Mouse (Mus musculus): ENCODE measurements around the gene Map4k4. TPM values are rescaled to one million over a fixed set of nuclear protein-coding genes. Genes with fewer than 3 reads are reported as not detected.

The Map4k4 gene
- polyA plus RNA-seq, 1 experiment from 2014 or later: 45.4 TPM

GRCm38 (mm10) chr1:39932216-39932739 lies 31.6 kb downstream of the Map4k4 start:
- Histone ChIP-seq H3K36me3 (peaks cover 26% of the 10 kb centered on the region), H3K27me3 (ENCODE audit: low read depth, poor library complexity, severe bottlenecking) (no peaks in the 10 kb centered on the region), H3K4me1 (peaks cover 75% of the 10 kb centered on the region), H3K27ac (no peak overlapping the region), H3K4me3 (no peak overlapping the region), H3K9me3 (replicated peaks) (no peaks in the 10 kb centered on the region)
- no peak for DNase-seq (ENCODE audit: low spot score)
- 69% methylated on average over 9 of the region's 9 CpGs for WGBS

GRCm38 (mm10) chr1:39932922-39933321 lies 32.2 kb downstream of the Map4k4 start:
- H3K36me3 ChIP-seq: peaks cover 26% of the 10 kb centered on the region
- no peak overlapping the region for H3K4me3 ChIP-seq
- DNase-seq (ENCODE audit: low spot score): no peak
- H3K4me1 ChIP-seq: peaks cover 77% of the 10 kb centered on the region
- no peaks in the 10 kb centered on the region for H3K27me3 ChIP-seq (ENCODE audit: low read depth, poor library complexity, severe bottlenecking)
- H3K27ac ChIP-seq: no peak overlapping the region
- WGBS: 86% methylated on average over 10 of the region's 10 CpGs
- H3K9me3 ChIP-seq (replicated peaks): no peaks in the 10 kb centered on the region

GRCm38 (mm10) chr1:39934954-39935353 lies 34.2 kb downstream of the Map4k4 start:
- Histone ChIP-seq H3K27me3 (ENCODE audit: low read depth, poor library complexity, severe bottlenecking) (no peaks in the 10 kb centered on the region), H3K36me3 (peaks cover 37% of the 10 kb centered on the region), H3K9me3 (replicated peaks) (no peaks in the 10 kb centered on the region), H3K4me1 (peaks cover 90% of the 10 kb centered on the region), H3K27ac (no peak overlapping the region), H3K4me3 (no peak overlapping the region)
- DNase-seq (ENCODE audit: low spot score): no peak
- 23% methylated on average over 8 of the region's 8 CpGs for WGBS

GRCm38 (mm10) chr1:39935616-39936015 lies 34.9 kb downstream of the Map4k4 start:
- H3K27ac ChIP-seq: no peak overlapping the region

GRCm38 (mm10) chr1:39936332-39936802 lies 35.7 kb downstream of the Map4k4 start:
- Histone ChIP-seq H3K27me3 (ENCODE audit: low read depth, poor library complexity, severe bottlenecking) (no peaks in the 10 kb centered on the region), H3K4me1 (peaks cover 94% of the 10 kb centered on the region), H3K4me3 (peak overlapping the region; percentile 49), H3K9me3 (replicated peaks) (no peaks in the 10 kb centered on the region), H3K36me3 (peaks cover 34% of the 10 kb centered on the region), H3K27ac (0 out of 2 replicates have a peak overlapping the region, but pooled peaks have one; percentile 27)
- WGBS: 1% methylated on average over 13 of the region's 13 CpGs
- DNase-seq (ENCODE audit: low spot score): peak; percentile 87

More at GRCm38 (mm10) chr1:39935616-39936015, 34.9 kb downstream of the Map4k4 start:
- H3K27me3 ChIP-seq (ENCODE audit: low read depth, poor library complexity, severe bottlenecking): no peaks in the 10 kb centered on the region
- H3K4me1 ChIP-seq: peaks cover 93% of the 10 kb centered on the region
- whole genome bisulfite sequencing: under 1% methylated on average over 10 of the region's 10 CpGs
- H3K9me3 ChIP-seq (replicated peaks): no peaks in the 10 kb centered on the region
- no peak for DNase-seq (ENCODE audit: low spot score)
- H3K4me3 ChIP-seq: peak overlapping the region; percentile 49
- peaks cover 37% of the 10 kb centered on the region for H3K36me3 ChIP-seq

- Histone ChIP-seq H3K4me3 (0 out of 2 replicates have a peak overlapping the region, but pooled peaks have one; percentile 49), H3K9me3 (replicated peaks) (no peaks in the 10 kb centered on the region), H3K4me1 (peaks cover 94% of the 10 kb centered on the region), H3K36me3 (peaks cover 29% of the 10 kb centered on the region), H3K27me3 (ENCODE audit: low read depth, poor library complexity, severe bottlenecking) (no peaks in the 10 kb centered on the region), H3K27ac (no peak overlapping the region)
- no peak for DNase-seq (ENCODE audit: low spot score)
- 47% methylated on average over 2 of the region's 2 CpGs for WGBS
Measured at GRCm38 (mm10) chr1:39936934-39937333, 36.2 kb downstream of the Map4k4 start.

- WGBS: 24% methylated on average over 4 of the region's 4 CpGs
Measured at GRCm38 (mm10) chr1:39937609-39938008, 36.9 kb downstream of the Map4k4 start.

GRCm38 (mm10) chr1:39939401-39939800 lies 38.7 kb downstream of the Map4k4 start:
- Histone ChIP-seq H3K9me3 (replicated peaks) (no peaks in the 10 kb centered on the region), H3K27ac (no peak overlapping the region), H3K4me3 (no peak overlapping the region), H3K27me3 (ENCODE audit: low read depth, poor library complexity, severe bottlenecking) (no peaks in the 10 kb centered on the region), H3K36me3 (peaks cover 11% of the 10 kb centered on the region), H3K4me1 (peaks cover 96% of the 10 kb centered on the region)
- WGBS: 91% methylated on average over 12 of the region's 12 CpGs
- DNase-seq (ENCODE audit: low spot score): no peak

More at GRCm38 (mm10) chr1:39937609-39938008, 36.9 kb downstream of the Map4k4 start:
- Histone ChIP-seq H3K36me3 (peaks cover 27% of the 10 kb centered on the region), H3K27ac (no peak overlapping the region), H3K27me3 (ENCODE audit: low read depth, poor library complexity, severe bottlenecking) (no peaks in the 10 kb centered on the region), H3K4me3 (no peak overlapping the region), H3K9me3 (replicated peaks) (no peaks in the 10 kb centered on the region), H3K4me1 (peaks cover 94% of the 10 kb centered on the region)
- DNase-seq (ENCODE audit: low spot score): no peak

GRCm38 (mm10) chr1:39940342-39940741 lies 39.6 kb downstream of the Map4k4 start:
- no peak for DNase-seq (ENCODE audit: low spot score)
- Histone ChIP-seq H3K9me3 (replicated peaks) (no peaks in the 10 kb centered on the region), H3K36me3 (peaks cover 11% of the 10 kb centered on the region), H3K4me3 (no peak overlapping the region), H3K27ac (no peak overlapping the region), H3K4me1 (peaks cover 94% of the 10 kb centered on the region), H3K27me3 (ENCODE audit: low read depth, poor library complexity, severe bottlenecking) (no peaks in the 10 kb centered on the region)
- WGBS: 86% methylated on average over 2 of the region's 2 CpGs

- Histone ChIP-seq H3K4me3 (no peak overlapping the region), H3K27me3 (ENCODE audit: low read depth, poor library complexity, severe bottlenecking) (no peaks in the 10 kb centered on the region), H3K9me3 (replicated peaks) (no peaks in the 10 kb centered on the region), H3K27ac (no peak overlapping the region), H3K36me3 (peaks cover 11% of the 10 kb centered on the region), H3K4me1 (peaks cover 90% of the 10 kb centered on the region)
- no peak for DNase-seq (ENCODE audit: low spot score)
- WGBS: 83% methylated on average over 10 of the region's 10 CpGs
Measured at GRCm38 (mm10) chr1:39941237-39942179, 40.8 kb downstream of the Map4k4 start.

GRCm38 (mm10) chr1:39942935-39943334 lies 42.2 kb downstream of the Map4k4 start:
- no peak overlapping the region for H3K27ac ChIP-seq

GRCm38 (mm10) chr1:39944306-39944971 lies 43.7 kb downstream of the Map4k4 start:
- no peak for DNase-seq (ENCODE audit: low spot score)

More at GRCm38 (mm10) chr1:39942935-39943334, 42.2 kb downstream of the Map4k4 start:
- Histone ChIP-seq H3K4me1 (peaks cover 89% of the 10 kb centered on the region), H3K27me3 (ENCODE audit: low read depth, poor library complexity, severe bottlenecking) (no peaks in the 10 kb centered on the region), H3K4me3 (no peak overlapping the region), H3K9me3 (replicated peaks) (no peaks in the 10 kb centered on the region), H3K36me3 (peaks cover 11% of the 10 kb centered on the region)
- 29% methylated on average over 8 of the region's 8 CpGs for WGBS
- DNase-seq (ENCODE audit: low spot score): no peak

More at GRCm38 (mm10) chr1:39944306-39944971, 43.7 kb downstream of the Map4k4 start:
- H3K27me3 ChIP-seq (ENCODE audit: low read depth, poor library complexity, severe bottlenecking): no peaks in the 10 kb centered on the region
- H3K4me1 ChIP-seq: peaks cover 90% of the 10 kb centered on the region
- no peaks in the 10 kb centered on the region for H3K9me3 ChIP-seq (replicated peaks)
- H3K36me3 ChIP-seq: peaks cover 4% of the 10 kb centered on the region
- H3K4me3 ChIP-seq: no peak overlapping the region
- 68% methylated on average over 5 of the region's 5 CpGs for WGBS
- no peak overlapping the region for H3K27ac ChIP-seq

Measured in limb, embryonic 10.5 days (tissue).